Comparison of ENCODE assay signal across 8 mouse cellular contexts in the genomic region with DNA sequence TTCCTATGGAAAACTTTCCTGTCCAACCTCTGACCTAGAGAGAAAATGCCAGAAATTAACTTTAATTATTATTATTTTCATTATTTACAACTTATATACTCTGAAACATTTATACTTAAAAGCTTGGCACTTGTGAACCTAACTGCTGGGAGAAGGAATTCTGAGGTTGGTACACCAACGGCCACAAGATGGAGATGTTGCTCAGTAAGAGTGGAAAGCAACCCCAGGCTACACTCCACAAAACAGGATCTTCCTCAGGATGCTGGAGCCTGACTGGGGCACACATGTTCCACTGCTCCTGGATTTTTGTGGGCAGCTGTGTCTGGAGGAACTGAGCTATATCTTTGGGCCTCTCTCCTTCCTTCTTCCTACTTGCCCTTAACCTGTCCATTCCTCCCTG. TPM values are rescaled to one million over a fixed set of nuclear protein-coding genes. Genes with fewer than 3 reads are reported as not detected.
A peak's percentile ranks its signal among the peaks of the same experiment; 100 is the strongest.
DNase-seq lines count a peak whose midpoint lies in the region; ATAC-seq and TF ChIP-seq lines count a peak whose summit lies in the region.
"Had no signal": no experiment of that assay in that cellular context is flagged by ENCODE, and none has a peak within 500 bp of the region (broad histone marks: within the 10 kb centered on the region; RNA-seq: fewer than 3 reads in every experiment).

No protein-coding gene starts in this region.

- H3K4me2 ChIP-seq in kidney, embryonic 15.5 days: no peak overlapping the region
- H3K4me2 ChIP-seq: limb, embryonic 13.5 days had no signal

- no peak overlapping the region for H3K9ac ChIP-seq in kidney, embryonic 15.5 days
- H3K9ac ChIP-seq: limb, embryonic 13.5 days had no signal

- intact Hi-C loops in left cerebral cortex, postnatal 14 days (cut with DNase I): loop anchor here (2.0 to 10.0 kb wide), 2 partner anchors 133 to 451 kb away; partner anchors contain the start of gene Bub3

- H3K4me3 ChIP-seq in kidney, adult 2 months (ENCODE audit: insufficient read depth, low read depth, low read length): no peak overlapping the region
- no peak overlapping the region for H3K4me3 ChIP-seq in kidney, embryonic 15.5 days (replicated peaks)
- H3K4me3 ChIP-seq: limb, embryonic 13.5 days had no signal

- H3K27ac ChIP-seq in kidney, adult 2 months (ENCODE audit: insufficient read depth, low read depth, low read length): no peak overlapping the region
- no peak overlapping the region for H3K27ac ChIP-seq in kidney, embryonic 15.5 days
- H3K27ac ChIP-seq: limb, embryonic 13.5 days had no signal

- peaks cover 5% of the 10 kb centered on the region for H3K36me3 ChIP-seq in kidney, adult 2 months (ENCODE audit: control insufficient read depth, insufficient read depth, low read length)
- H3K36me3 ChIP-seq in kidney, embryonic 15.5 days: peaks cover 53% of the 10 kb centered on the region

- ATAC-seq in kidney, embryonic 15.5 days (replicated peaks; ENCODE audit: low FRiP score): no peak

- peak; percentile 62 for TF ChIP-seq CTCF in kidney, adult 2 months (conservative IDR thresholded peaks at IDR 0.05; ENCODE audit: insufficient read depth, insufficient read length, low read depth, low read length)

- WGBS in kidney, adult 2 months: 19% methylated on average over 1 of the region's 1 CpGs
- 26% methylated on average over 1 of the region's 1 CpGs for WGBS in kidney, embryonic 15.5 days

- no peak for TF ChIP-seq POLR2A in kidney, adult 2 months (IDR thresholded peaks at IDR 0.05; ENCODE audit: low read depth, low read length)

- peak; percentile 41 for DNase-seq in kidney, adult 2 months
- peak; percentile 66 for DNase-seq in NIH3T3 (ENCODE audit: low read depth)
- peak; percentile 35 for DNase-seq in embryo, embryonic 11.5 days (ENCODE audit: low read depth, low spot score)
- peak; percentile 70 to 74 for DNase-seq in left cerebral cortex, postnatal 14 days (ENCODE audit: low spot score in 2 of 2)
- peak; percentile 28 for DNase-seq in retina, postnatal 7 days (ENCODE audit: low read depth, low spot score)
- no peak for DNase-seq in urinary bladder, postnatal 10 days (ENCODE audit: low spot score)

- H3K27me3 ChIP-seq in kidney, adult 2 months (replicated peaks; ENCODE audit: control insufficient read depth, insufficient read depth, low read length): no peaks in the 10 kb centered on the region
- H3K27me3 ChIP-seq in kidney, embryonic 15.5 days: no peaks in the 10 kb centered on the region
- H3K27me3 ChIP-seq: limb, embryonic 13.5 days had no signal

- no peaks in the 10 kb centered on the region for H3K9me3 ChIP-seq in kidney, embryonic 15.5 days (replicated peaks)
- H3K9me3 ChIP-seq: limb, embryonic 13.5 days had no signal

- H3K4me1 ChIP-seq in kidney, adult 2 months (ENCODE audit: control insufficient read depth, insufficient read depth, low read length): no peaks in the 10 kb centered on the region
- no peaks in the 10 kb centered on the region for H3K4me1 ChIP-seq in kidney, embryonic 15.5 days
- H3K4me1 ChIP-seq: limb, embryonic 13.5 days had no signal

RNA-seq across cellular contexts. Expression of gene Acadsb, which starts 21.8 kb away (rescaled TPM):
- polyA plus RNA-seq in kidney, adult 2 months (2012; rRNA removed): 23.2 and 30.9 TPM in 2 replicates
- 99.4 and 101 TPM in 2 replicates for polyA plus RNA-seq in kidney, embryonic 15.5 days (2015; fragmentation: Nextera tagmentation; extraction: Ambion mirVana)
- 10 to 100 TPM; 68.4 to 68.8 TPM for total RNA-seq in left cerebral cortex, postnatal 14 days (2021)

RNA-seq across cellular contexts. Expression of gene Ikzf5, which starts 21.9 kb away (rescaled TPM):
- polyA plus RNA-seq in kidney, adult 2 months (2012; rRNA removed): 7.5 and 10.3 TPM in 2 replicates
- 14.9 and 16.4 TPM in 2 replicates for polyA plus RNA-seq in kidney, embryonic 15.5 days (2015; fragmentation: Nextera tagmentation; extraction: Ambion mirVana)
- total RNA-seq in left cerebral cortex, postnatal 14 days (2021): 10 to 100 TPM; 45.1 to 45.9 TPM
